Mouse (Mus musculus) limb, embryonic 11.5 days (tissue): ENCODE data around the gene Rubcnl. TPM values are rescaled to one million over a fixed set of nuclear protein-coding genes. Genes with fewer than 3 reads are reported as not detected.

Experiments
- ATAC-seq: fragments of 200-750 bp; cut with Nextera tagmentation; 2 replicates; pipeline ENCODE4 v1.8.0; 2017; ENCODE audit warnings: low read depth; ENCODE audit not compliant: insufficient number of reproducible peaks, low FRiP score, low TSS enrichment
- DNase-seq: peaks from one replicate; pipeline ENCODE4 v3.0.0-alpha.2; 2015; ENCODE audit warnings: low spot score
- H3K27ac ChIP-seq: fragments of 300-500 bp; sonication (generic); replicated peaks from 2 replicates; pipeline ENCODE4 v1.5.1; 2014; ENCODE audit warnings: low read depth, mild to moderate bottlenecking, low read length
- H3K27me3 ChIP-seq: fragments of 300-500 bp; sonication (generic); 2 replicates; pipeline ENCODE4 v1.6.1; 2014; ENCODE audit warnings: mild to moderate bottlenecking, low read length, mixed read lengths; ENCODE audit not compliant: control insufficient read depth, insufficient read depth
- H3K36me3 ChIP-seq: fragments of 300-500 bp; sonication (generic); 2 replicates; pipeline ENCODE4 v1.6.1; 2014; ENCODE audit warnings: mild to moderate bottlenecking, low read length, moderate library complexity, mixed read lengths; ENCODE audit not compliant: control insufficient read depth, insufficient read depth
- H3K4me1 ChIP-seq: fragments of 300-500 bp; sonication (generic); 2 replicates; pipeline ENCODE4 v1.6.1; 2014; ENCODE audit warnings: low read length, mixed read lengths; ENCODE audit not compliant: control insufficient read depth, insufficient read depth
- H3K4me2 ChIP-seq: fragments of 300-500 bp; sonication (generic); 2 replicates; pipeline ENCODE4 v1.6.1; 2014; ENCODE audit warnings: low read depth, mild to moderate bottlenecking, moderate library complexity; ENCODE audit not compliant: severe bottlenecking
- H3K4me3 ChIP-seq: fragments of 300-500 bp; sonication (generic); 2 replicates; pipeline ENCODE4 v1.5.1; 2014; ENCODE audit warnings: low read depth, low read length
- H3K9ac ChIP-seq: fragments of 300-500 bp; sonication (generic); 2 replicates; pipeline ENCODE4 v1.6.1; 2014; ENCODE audit warnings: mild to moderate bottlenecking, low read length
- H3K9me3 ChIP-seq: fragments of 300-500 bp; sonication (generic); 2 replicates; pipeline ENCODE4 v1.6.1; 2016; ENCODE audit warnings: low read length; ENCODE audit not compliant: control insufficient read depth
- WGBS: fragments of 180-500 bp; shearing (Covaris S2); extraction: QIAGEN DNeasy Blood & Tissue Kit; methylation state at CpG from one replicate; pipeline ENCODE4 v1.1.7; 2014; 5-methylcytosine and 5-hydroxymethylcytosine counted together
- polyA plus RNA-seq: library from polyadenylated mRNA; unstranded; fragments of >200 nt; fragmentation: Nextera tagmentation; extraction: Ambion mirVana; gene quantifications from 2 replicates; pipeline ENCODE4 v1.2.1, GENCODE M21; 2014

The Rubcnl gene
- polyA plus RNA-seq, 1 experiment from 2014 or later: 0.79 TPM

DNA sequence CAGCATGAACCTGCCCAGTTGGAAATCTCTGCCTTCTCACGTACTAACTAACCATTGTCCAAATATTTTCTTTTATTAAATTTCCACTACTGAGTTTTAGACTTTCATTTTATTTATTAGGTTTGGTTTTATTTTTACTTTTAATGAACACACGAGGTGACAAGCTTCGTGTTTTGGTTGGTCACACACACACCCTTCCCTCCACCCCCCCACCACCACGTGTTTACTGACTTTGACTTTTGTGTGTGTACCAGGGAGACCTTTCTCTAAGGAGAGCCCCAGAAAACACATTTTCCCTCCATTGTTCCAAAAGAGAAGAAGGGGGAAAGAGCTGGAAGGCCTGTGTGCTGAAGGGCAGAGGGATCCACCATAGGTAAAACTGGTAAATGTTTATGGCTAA is 30.2 kb upstream of the Rubcnl start:
- Histone ChIP-seq H3K9ac (no peak overlapping the region), H3K27ac (no peak overlapping the region), H3K36me3 (no peaks in the 10 kb centered on the region), H3K9me3 (no peaks in the 10 kb centered on the region), H3K4me2 (no peak overlapping the region), H3K4me3 (no peak overlapping the region), H3K4me1 (no peaks in the 10 kb centered on the region), H3K27me3 (no peaks in the 10 kb centered on the region)
- DNase-seq: no peak
- ATAC-seq: no peak
- 71% methylated on average over 4 of the region's 4 CpGs for WGBS

DNA sequence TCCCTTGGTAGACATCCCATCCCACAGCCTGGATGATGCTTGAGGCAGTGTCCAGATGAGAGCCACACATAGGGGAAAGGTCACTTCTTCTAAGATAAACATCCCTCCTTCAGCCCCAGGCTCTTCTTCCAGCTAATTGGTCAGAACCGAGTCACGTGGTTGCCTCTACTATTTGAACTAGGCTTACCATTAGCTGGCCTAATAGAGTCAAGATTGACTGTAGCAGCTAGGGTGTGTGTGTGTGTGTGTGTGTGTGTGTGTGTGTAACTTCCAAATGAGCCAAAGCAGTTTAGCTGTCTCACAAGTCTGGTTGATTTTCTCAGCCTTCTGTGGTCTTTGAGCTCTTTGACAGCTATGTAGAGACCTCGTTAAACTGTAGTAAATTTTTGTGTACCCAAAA is 29.3 kb upstream of the Rubcnl start:
- Histone ChIP-seq H3K9ac (no peak overlapping the region), H3K27me3 (no peaks in the 10 kb centered on the region), H3K4me2 (no peak overlapping the region), H3K4me1 (no peaks in the 10 kb centered on the region), H3K9me3 (no peaks in the 10 kb centered on the region), H3K27ac (no peak overlapping the region), H3K4me3 (no peak overlapping the region), H3K36me3 (no peaks in the 10 kb centered on the region)
- no peak for ATAC-seq
- whole genome bisulfite sequencing: 74% methylated on average over 3 of the region's 3 CpGs
- no peak for DNase-seq

DNA sequence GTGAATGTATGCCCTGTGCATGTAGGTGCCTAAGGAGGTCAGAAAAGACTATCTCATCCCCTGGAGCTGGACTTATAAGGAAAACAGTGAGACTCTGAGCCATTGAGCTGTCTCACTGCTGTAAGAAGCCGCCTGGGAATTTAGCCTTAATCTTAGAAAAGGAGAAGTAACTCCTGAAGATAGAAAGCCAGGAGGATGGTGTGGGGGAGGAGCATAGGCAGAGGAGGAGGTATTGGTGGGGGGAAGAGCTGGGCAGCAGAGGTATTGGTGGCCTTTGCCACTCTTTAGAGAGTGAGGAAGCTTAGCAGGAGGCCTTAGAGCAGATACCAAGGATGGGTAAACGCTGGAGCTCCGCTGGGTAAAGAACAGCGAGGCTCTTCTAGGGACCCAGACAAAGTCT is 26.5 kb upstream of the Rubcnl start:
- ATAC-seq (no peak), DNase-seq (no peak)
- H3K4me2 ChIP-seq: no peak overlapping the region
- H3K9ac ChIP-seq: no peak overlapping the region
- H3K27ac ChIP-seq: no peak overlapping the region
- H3K36me3 ChIP-seq: no peaks in the 10 kb centered on the region
- H3K9me3 ChIP-seq: no peaks in the 10 kb centered on the region
- 60% methylated on average over 4 of the region's 4 CpGs for WGBS
- H3K4me3 ChIP-seq: no peak overlapping the region
- H3K4me1 ChIP-seq: no peaks in the 10 kb centered on the region
- no peaks in the 10 kb centered on the region for H3K27me3 ChIP-seq

DNA sequence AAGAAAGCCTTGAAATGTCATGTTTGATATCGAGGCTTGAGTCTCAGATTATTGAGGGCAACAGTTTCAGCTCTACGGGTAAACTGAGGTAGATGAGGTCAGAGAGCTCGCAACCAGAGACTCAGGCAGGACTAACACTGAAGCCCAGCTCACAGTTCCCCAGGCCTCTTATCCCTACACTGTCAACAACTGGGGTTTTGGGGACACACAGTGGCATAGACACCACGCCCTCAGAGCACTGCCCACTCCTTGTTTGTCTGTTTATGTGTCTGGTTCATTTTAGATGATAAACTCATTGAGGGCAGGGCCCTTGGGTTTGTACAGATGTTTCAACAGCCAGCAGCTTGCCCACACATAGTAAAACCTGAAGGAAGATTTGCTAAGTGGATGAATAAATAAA is 25.9 kb upstream of the Rubcnl start:
- Histone ChIP-seq H3K9me3 (no peaks in the 10 kb centered on the region), H3K4me2 (no peak overlapping the region), H3K4me3 (no peak overlapping the region), H3K27ac (no peak overlapping the region), H3K36me3 (no peaks in the 10 kb centered on the region), H3K27me3 (no peaks in the 10 kb centered on the region), H3K9ac (no peak overlapping the region), H3K4me1 (no peaks in the 10 kb centered on the region)
- DNase-seq: no peak
- WGBS: 90% methylated on average over 4 of the region's 4 CpGs
- ATAC-seq: no peak

DNA sequence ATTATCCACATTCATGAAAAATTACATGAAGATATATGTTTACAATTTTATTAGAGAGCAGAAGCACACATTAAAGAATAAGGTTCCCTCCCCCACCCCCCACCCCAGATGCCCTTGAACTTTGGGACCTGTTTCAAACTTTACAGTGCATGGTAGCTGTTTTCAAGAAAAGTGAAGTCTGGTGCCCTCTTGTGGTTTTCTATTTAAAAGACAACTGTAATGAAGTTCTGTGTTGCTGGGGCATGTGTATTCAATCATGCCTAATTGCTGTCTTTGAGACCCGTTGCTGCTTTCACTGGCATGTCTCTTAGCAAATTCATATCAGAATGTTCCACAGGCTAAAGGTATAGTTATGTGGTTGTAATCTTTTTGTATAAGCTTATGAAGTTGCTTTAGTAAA is 25.3 kb upstream of the Rubcnl start:
- no peak overlapping the region for H3K9ac ChIP-seq
- no peaks in the 10 kb centered on the region for H3K4me1 ChIP-seq
- no peak overlapping the region for H3K27ac ChIP-seq
- no peak overlapping the region for H3K4me2 ChIP-seq
- H3K36me3 ChIP-seq: no peaks in the 10 kb centered on the region
- no peak for ATAC-seq
- no peak overlapping the region for H3K4me3 ChIP-seq
- no peaks in the 10 kb centered on the region for H3K27me3 ChIP-seq
- no peaks in the 10 kb centered on the region for H3K9me3 ChIP-seq
- DNase-seq: peak; percentile 26
- 0% methylated on average over 1 of the region's 1 CpGs for WGBS

DNA sequence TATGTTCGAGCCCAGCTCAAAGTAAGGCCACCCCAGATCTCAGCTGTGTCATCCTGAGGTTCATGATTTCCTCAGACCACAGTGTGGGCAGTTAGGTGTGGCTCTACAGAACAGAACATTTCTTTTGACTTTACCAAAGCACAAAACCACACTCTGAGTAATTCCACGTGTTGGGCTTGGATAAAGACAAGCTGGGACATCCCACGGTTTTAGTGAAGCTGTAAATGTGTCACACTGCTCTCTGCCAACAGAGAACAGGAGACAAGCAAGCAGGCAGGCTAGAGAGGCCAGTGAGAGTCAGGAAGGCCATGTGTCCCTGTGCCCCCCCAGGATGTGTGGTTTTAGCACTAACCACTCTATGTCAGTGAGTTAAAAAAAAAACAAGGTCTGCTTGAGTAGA is 19.3 kb upstream of the Rubcnl start:
- no peak for ATAC-seq
- 34% methylated on average over 3 of the region's 3 CpGs for WGBS

DNA sequence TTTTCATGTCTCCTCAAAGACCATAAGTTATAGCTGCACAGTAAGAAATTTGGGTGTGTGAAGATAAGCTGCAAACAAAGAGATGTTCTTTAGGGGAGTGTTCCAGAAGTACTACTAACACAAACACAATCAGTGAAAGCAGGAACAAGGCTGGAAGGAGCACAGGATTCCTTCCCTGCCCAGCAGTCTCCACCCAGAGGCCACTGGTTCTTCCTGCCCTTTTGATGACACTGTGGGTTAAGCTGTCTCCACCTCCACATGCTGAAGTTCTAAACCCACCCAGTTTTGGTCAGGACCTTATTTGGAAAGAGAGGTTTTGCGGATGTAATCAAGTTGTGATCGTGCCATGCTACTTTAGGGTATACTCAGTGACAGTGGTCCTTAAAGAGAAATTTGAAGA is 18.8 kb upstream of the Rubcnl start:
- Histone ChIP-seq H3K9ac (no peak overlapping the region), H3K27ac (no peak overlapping the region), H3K4me1 (no peaks in the 10 kb centered on the region), H3K36me3 (no peaks in the 10 kb centered on the region), H3K4me3 (no peak overlapping the region), H3K4me2 (no peak overlapping the region), H3K27me3 (no peaks in the 10 kb centered on the region), H3K9me3 (no peaks in the 10 kb centered on the region)
- WGBS: 95% methylated on average over 2 of the region's 2 CpGs
- DNase-seq: no peak
- ATAC-seq: no peak

More for the DNA sequence above, 19.3 kb upstream of the Rubcnl start:
- Histone ChIP-seq H3K4me1 (no peaks in the 10 kb centered on the region), H3K36me3 (no peaks in the 10 kb centered on the region), H3K4me3 (no peak overlapping the region), H3K4me2 (no peak overlapping the region), H3K9me3 (no peaks in the 10 kb centered on the region), H3K9ac (no peak overlapping the region), H3K27ac (no peak overlapping the region), H3K27me3 (no peaks in the 10 kb centered on the region)
- DNase-seq: no peak

DNA sequence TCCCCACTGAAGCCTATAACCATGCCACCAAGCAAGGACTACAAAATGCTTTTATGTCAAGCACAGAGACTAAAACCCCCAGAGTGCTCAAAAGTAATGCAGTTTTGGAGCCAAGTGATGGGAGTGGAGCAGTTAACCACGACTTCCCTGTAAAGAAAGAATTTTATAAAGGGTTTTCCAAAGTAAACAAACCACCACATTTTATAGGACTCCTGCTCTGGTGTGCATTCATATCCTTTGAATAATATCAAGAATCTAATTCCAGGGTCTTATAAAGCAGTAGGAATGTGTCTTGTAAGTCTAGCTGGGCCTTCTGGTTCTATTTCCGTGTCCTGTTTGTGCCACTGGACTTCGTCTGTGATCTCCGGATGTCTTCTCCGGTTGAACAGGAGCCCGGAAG is 14.5 kb upstream of the Rubcnl start:
- H3K4me3 ChIP-seq: no peak overlapping the region
- H3K36me3 ChIP-seq: no peaks in the 10 kb centered on the region
- DNase-seq: no peak
- 87% methylated on average over 6 of the region's 6 CpGs for WGBS
- no peak overlapping the region for H3K4me2 ChIP-seq
- H3K27me3 ChIP-seq: no peaks in the 10 kb centered on the region
- no peak overlapping the region for H3K27ac ChIP-seq
- no peaks in the 10 kb centered on the region for H3K4me1 ChIP-seq
- H3K9me3 ChIP-seq: no peaks in the 10 kb centered on the region
- no peak for ATAC-seq
- no peak overlapping the region for H3K9ac ChIP-seq

DNA sequence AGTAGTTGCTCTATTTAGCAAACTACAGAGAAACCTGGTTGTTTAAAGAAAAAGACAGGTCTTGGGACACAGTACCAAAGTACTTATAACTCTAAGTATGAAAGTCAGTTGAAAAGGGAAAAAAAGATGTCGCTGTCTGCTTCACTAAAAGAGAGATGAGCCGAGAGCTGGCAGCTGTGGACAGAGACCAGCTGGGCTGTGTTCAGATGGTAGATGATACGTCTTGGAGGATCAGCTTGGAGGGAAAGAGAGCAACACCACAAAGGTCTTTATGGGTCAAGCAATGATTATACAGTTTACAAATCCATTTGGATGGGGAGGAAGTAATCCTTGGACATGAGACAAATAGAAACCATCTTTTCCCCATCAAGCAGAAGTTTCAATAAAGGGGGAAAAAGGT is 12.5 kb upstream of the Rubcnl start:
- H3K4me2 ChIP-seq: no peak overlapping the region
- no peaks in the 10 kb centered on the region for H3K4me1 ChIP-seq
- WGBS: 87% methylated on average over 3 of the region's 3 CpGs
- DNase-seq: no peak
- no peaks in the 10 kb centered on the region for H3K27me3 ChIP-seq
- H3K9me3 ChIP-seq: no peaks in the 10 kb centered on the region
- no peaks in the 10 kb centered on the region for H3K36me3 ChIP-seq
- ATAC-seq: no peak
- H3K9ac ChIP-seq: no peak overlapping the region
- no peak overlapping the region for H3K27ac ChIP-seq
- no peak overlapping the region for H3K4me3 ChIP-seq
